In the genomic region with DNA sequence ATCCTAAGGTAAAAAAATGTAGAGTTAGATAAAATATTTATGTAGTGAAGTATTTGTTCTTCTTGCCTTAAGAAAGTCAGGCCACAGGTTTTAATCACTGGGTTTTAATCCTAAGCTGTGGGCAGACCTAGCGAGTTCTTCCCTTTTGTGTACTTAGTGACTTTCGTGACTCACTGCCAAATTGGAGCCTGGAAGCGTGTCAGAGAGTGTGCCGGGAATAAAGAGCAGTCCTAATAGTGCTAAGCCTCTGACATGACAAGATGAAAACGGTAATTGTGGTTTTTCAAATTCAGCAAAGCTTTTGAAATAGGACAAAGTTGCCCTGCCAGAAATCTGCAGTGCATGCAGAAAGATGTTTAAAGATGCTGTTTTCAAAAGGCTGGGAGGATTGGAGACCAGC, we compare ENCODE assay signal across 10 mouse cellular contexts. TPM values are rescaled to one million over a fixed set of nuclear protein-coding genes. Genes with fewer than 3 reads are reported as not detected.
DNase-seq lines count a peak whose midpoint lies in the region; ATAC-seq lines count a peak whose summit lies in the region.
"Had no signal": no experiment of that assay in that cellular context is flagged by ENCODE, and none has a peak within 500 bp of the region (broad histone marks: within the 10 kb centered on the region; RNA-seq: fewer than 3 reads in every experiment).

No protein-coding gene starts in this region.

- DNase-seq in cerebellum, adult 9-10 months = peak; percentile 39
- DNase-seq in left cerebral cortex, adult 11 months (ENCODE audit: low spot score) = peak; percentile 51
- no peak for DNase-seq in left cerebral cortex, postnatal 36 days (ENCODE audit: low spot score in 2 of 2)
- peak; percentile 56 for DNase-seq in lung, postnatal 14 days
- no peak for DNase-seq in adrenal gland, adult 8-10 months
- DNase-seq in spleen, adult 12 weeks (ENCODE audit: low spot score) = no peak
- DNase-seq: heart, adult 11 months had no signal

- intact Hi-C loops in left cerebral cortex, postnatal 36 days (cut with DNase I) = no loop called here

- no peak for ATAC-seq in cerebellum, adult (ENCODE audit: insufficient number of reproducible peaks, low FRiP score, low TSS enrichment)
- peak; percentile 47; the same call in 1 of the 2 replicates for ATAC-seq in frontal cortex, adult (ENCODE audit: low TSS enrichment)
- ATAC-seq: intestine, embryonic 15.5 days had no signal

RNA-seq across cellular contexts. Expression of a gene that starts 43.8 kb away (rescaled TPM):
- 10 to 100 TPM; 62.0 to 66.6 TPM for total RNA-seq in left cerebral cortex, postnatal 36 days (2021)
- total RNA-seq in adrenal gland, adult 8-10 months (2022) = 10 to 100 TPM; 73.6 to 95.8 (median 81.1) TPM

RNA-seq across cellular contexts. Expression of a gene that starts 44.1 kb away (rescaled TPM):
- 10 to 100 TPM; 16.2 to 17.4 TPM for total RNA-seq in left cerebral cortex, postnatal 36 days (2021)
- 10 to 100 TPM; 32.6 to 37.8 (median 35.5) TPM for total RNA-seq in adrenal gland, adult 8-10 months (2022)

RNA-seq across cellular contexts. Expression of a gene that starts 59.3 kb away (rescaled TPM):
- 100 to 1,000 TPM; 562 to 569 TPM for total RNA-seq in left cerebral cortex, postnatal 36 days (2021)
- total RNA-seq in adrenal gland, adult 8-10 months (2022) = 10 to 100 TPM; 55.0 to 86.5 (median 65.1) TPM

Comparison
In these comparisons a context has a peak if more than half of its experiments do, and no peak if none do; other contexts are left out.
1. DNase-seq: peak in cerebellum, adult 9-10 months (single experiment), left cerebral cortex, adult 11 months (single experiment) and lung, postnatal 14 days (single experiment); none in left cerebral cortex, postnatal 36 days (0 of 2), adrenal gland, adult 8-10 months (single experiment) and spleen, adult 12 weeks (single experiment).
2. RNA of a gene that starts 59.3 kb away (total RNA-seq): 562 to 569 TPM in left cerebral cortex, postnatal 36 days; 55.0 to 86.5 TPM in adrenal gland, adult 8-10 months; every median in the first group is over 4 times any median in the second.